Mouse (Mus musculus) CH12.LX (cell line): ENCODE data around the gene Arhgef18. TPM values are rescaled to one million over a fixed set of nuclear protein-coding genes. Genes with fewer than 3 reads are reported as not detected.

Experiments used
- DNase-seq: peaks from one replicate; pipeline ENCODE4 v3.0.0-alpha.2; 2013; ENCODE audit errors: extremely low read depth
- H3K27ac ChIP-seq: 2 replicates; pipeline ENCODE4 v1.5.1; 2012; ENCODE audit warnings: low read depth, mild to moderate bottlenecking, control low read depth, moderate library complexity; ENCODE audit not compliant: insufficient read depth
- H3K27me3 ChIP-seq: replicated peaks from 2 replicates; pipeline ENCODE3; 2012; ENCODE audit warnings: inconsistent platforms
- H3K36me3 ChIP-seq, 2 experiments: replicated peaks in 1 of 2; 2 replicates each; pipeline versions ENCODE3 to v1.6.1; 2012; ENCODE audit warnings: inconsistent platforms in 1 of 2, low read length in 1 of 2, mild to moderate bottlenecking in 1 of 2, mixed read lengths in 1 of 2, moderate library complexity in 1 of 2; ENCODE audit not compliant: control insufficient read depth in 1 of 2, insufficient read depth in 1 of 2
- H3K4me1 ChIP-seq, 2 experiments: 2 replicates each; pipeline ENCODE4 v1.6.1; 2012; ENCODE audit warnings: inconsistent platforms in 1 of 2, moderate library complexity in 1 of 2; ENCODE audit not compliant: insufficient read depth in 2 of 2, control insufficient read depth in 1 of 2
- H3K4me2 ChIP-seq: 2 replicates; pipeline ENCODE4 v1.6.1; 2012; ENCODE audit warnings: low read depth, mild to moderate bottlenecking, control low read depth; ENCODE audit not compliant: poor library complexity, insufficient read depth, severe bottlenecking
- H3K4me3 ChIP-seq, 3 experiments: fragments of 150-350 bp in 1 of 3; sonication (generic) in 1 of 3; replicated peaks in 1 of 3; 2 replicates each; pipeline versions ENCODE3 to v1.5.1; 2011 to 2012; ENCODE audit warnings: low read depth in 2 of 3, low read length in 2 of 3, mild to moderate bottlenecking in 2 of 3, moderate library complexity in 2 of 3, control low read depth in 1 of 3, improper control_type of control experiment in 1 of 3, inconsistent platforms in 1 of 3, mixed read lengths in 1 of 3; ENCODE audit not compliant: poor library complexity in 1 of 3
- H3K79me2 ChIP-seq: replicated peaks from 2 replicates; pipeline ENCODE4 v1.6.1; 2012; ENCODE audit warnings: mild to moderate bottlenecking, moderate library complexity; ENCODE audit not compliant: control insufficient read depth, poor library complexity, insufficient read depth, severe bottlenecking; ENCODE audit errors: extremely low read depth
- H3K9ac ChIP-seq: 2 replicates; pipeline ENCODE4 v1.6.1; 2012; ENCODE audit warnings: low read depth, mild to moderate bottlenecking, control low read depth, moderate library complexity; ENCODE audit not compliant: insufficient read depth
- H3K9me3 ChIP-seq: replicated peaks from 2 replicates; pipeline ENCODE3; 2012; ENCODE audit warnings: low read length, inconsistent platforms, mixed read lengths
- CHD1 ChIP-seq: IDR thresholded peaks from 2 replicates; pipeline ENCODE4 v1.6.1; 2012; ENCODE audit warnings: low read depth, low read length, improper control_type of control experiment, inconsistent platforms
- CTCF ChIP-seq, 2 experiments: IDR thresholded peaks in 1 of 2; conservative IDR thresholded peaks in 1 of 2; 2 replicates each; pipeline ENCODE4 v1.5.1; 2011 to 2012; ENCODE audit warnings: low read depth in 2 of 2, low read length in 2 of 2, improper control_type of control experiment in 1 of 2, inconsistent platforms in 1 of 2, mild to moderate bottlenecking in 1 of 2, moderate library complexity in 1 of 2
- ELF1 ChIP-seq: IDR thresholded peaks from 2 replicates; pipeline ENCODE4 v1.6.1; 2014; ENCODE audit warnings: low read depth, mild to moderate bottlenecking, inconsistent platforms, low read length, improper control_type of control experiment
- EP300 ChIP-seq: IDR thresholded peaks from 2 replicates; pipeline ENCODE4 v1.6.1; 2011; ENCODE audit warnings: low read length, improper control_type of control experiment
- JUN ChIP-seq: IDR thresholded peaks from 2 replicates; pipeline ENCODE4 v1.6.1; 2011; ENCODE audit warnings: low read depth, mild to moderate bottlenecking, low read length, improper control_type of control experiment, moderate library complexity; ENCODE audit not compliant: insufficient read depth
- MAFK ChIP-seq: IDR thresholded peaks from 2 replicates; pipeline ENCODE4 v1.6.1; 2011; ENCODE audit warnings: low read length, improper control_type of control experiment; ENCODE audit not compliant: insufficient replicate concordance
- MAZ ChIP-seq: IDR thresholded peaks from 2 replicates; pipeline ENCODE4 v1.6.1; 2012; ENCODE audit warnings: low read depth, mild to moderate bottlenecking, inconsistent platforms, low read length, improper control_type of control experiment, moderate library complexity
- MEF2A ChIP-seq: IDR thresholded peaks from 2 replicates; pipeline ENCODE4 v1.6.1; 2014; ENCODE audit warnings: low read depth, mild to moderate bottlenecking, inconsistent platforms, low read length, improper control_type of control experiment, borderline replicate concordance
- NRF1 ChIP-seq: IDR thresholded peaks from 2 replicates; pipeline ENCODE4 v1.6.1; 2014; ENCODE audit warnings: low read depth, mild to moderate bottlenecking, inconsistent platforms, low read length, improper control_type of control experiment, moderate library complexity
- POLR2AphosphoS2 ChIP-seq: IDR thresholded peaks from 2 replicates; pipeline ENCODE4 v1.6.1; 2011; ENCODE audit warnings: low read depth, low read length, improper control_type of control experiment
- TCF12 ChIP-seq: IDR thresholded peaks from 2 replicates; pipeline ENCODE4 v1.6.1; 2014; ENCODE audit warnings: low read depth, mild to moderate bottlenecking, inconsistent platforms, low read length, improper control_type of control experiment
- dilution Hi-C: fragments of 300-500 bp; cut with MboI; formaldehyde crosslinking; loops from 2 replicates; pipeline ENCODE4 v1.14.3; 2020; ENCODE audit warnings: low sequenced_read_pairs; ENCODE audit not compliant: extremely low pct_unique_long_range_greater_than_20kb, extremely low pct_ligation_motif_present
- in situ Hi-C: fragments of 300-500 bp; cut with MboI; formaldehyde crosslinking; loops from 3 replicates; pipeline ENCODE4 v1.14.3; 2019; ENCODE audit warnings: low sequenced_read_pairs, low pct_ligation_motif_present, low pct_unique_long_range_greater_than_20kb, mixed read lengths
- polyA plus RNA-seq: library from polyadenylated mRNA; unstranded; fragments of >175 nt; gene quantifications from 2 replicates; pipeline ENCODE4 v1.2.1, GENCODE M21; 2012; ENCODE audit warnings: low read depth; ENCODE audit not compliant: insufficient read length
- total RNA-seq, 2 experiments: library from RNA; depleted of rRNA; stranded (reverse); fragments of 300-350 nt in 1 of 2; fragments of >200 nt in 1 of 2; gene quantifications; 2 replicates each; pipeline ENCODE4 v1.2.3; 2012 to 2014

The Arhgef18 gene
- total and polyA plus RNA-seq, 3 experiments = 0.21 to 0.26 TPM; not detected in 1

- Histone ChIP-seq H3K4me1 (peaks cover 0 to 8% of the 10 kb centered on the region in 2 experiments; a peak in 1 of 4 replicates), H3K9me3 (no peaks in the 10 kb centered on the region), H3K27ac (no peak overlapping the region), H3K4me2 (no peak overlapping the region), H3K9ac (no peak overlapping the region), H3K27me3 (no peaks in the 10 kb centered on the region), H3K79me2 (no peaks in the 10 kb centered on the region), H3K4me3 (no peak overlapping the region), H3K36me3 (no peaks in the 10 kb centered on the region)
- in situ Hi-C loops = no loop called here
- dilution Hi-C loops = no loop called here
- TF ChIP-seq MEF2A (no peak), TCF12 (no peak), CHD1 (no peak), EP300 (0 out of 2 replicates have a peak, but pooled peaks have one; percentile 14)
- no peak for DNase-seq
Observed at GRCm38 (mm10) chr8:3368091-3368490, 24.7 kb upstream of the Arhgef18 start.

- Histone ChIP-seq H3K9ac (no peak overlapping the region), H3K36me3 (no peaks in the 10 kb centered on the region), H3K4me3 (no peak overlapping the region), H3K27me3 (no peaks in the 10 kb centered on the region), H3K4me2 (no peak overlapping the region), H3K27ac (no peak overlapping the region), H3K79me2 (no peaks in the 10 kb centered on the region), H3K4me1 (no peaks in the 10 kb centered on the region), H3K9me3 (peaks cover 2% of the 10 kb centered on the region)
- TF ChIP-seq CTCF (conservative IDR thresholded peaks at IDR 0.05 in 1 of 2, IDR thresholded peaks at IDR 0.05 in 1 of 2; ENCODE audit: low read depth in 2 of 2, low read length in 2 of 2) = peak; percentile 29 to 32; a peak in 2 of 4 replicates
- no peak for TF ChIP-seq POLR2AphosphoS2
- in situ Hi-C loops (no loop called here), dilution Hi-C loops (no loop called here)
- no peak for DNase-seq
Observed at GRCm38 (mm10) chr8:3375748-3376147, 17.1 kb upstream of the Arhgef18 start.

- Histone ChIP-seq H3K9me3 (peaks cover 2% of the 10 kb centered on the region), H3K9ac (no peak overlapping the region), H3K4me3 (no peak overlapping the region), H3K4me1 (no peaks in the 10 kb centered on the region), H3K27ac (no peak overlapping the region)
- no peak for DNase-seq
- in situ Hi-C loops = no loop called here
- TF ChIP-seq MAZ (no peak), JUN (no peak), NRF1 (no peak), CTCF (conservative IDR thresholded peaks at IDR 0.05 in 1 of 2, IDR thresholded peaks at IDR 0.05 in 1 of 2; ENCODE audit: low read depth in 2 of 2, low read length in 2 of 2) (no peak), ELF1 (no peak), MAFK (no peak)
- TF ChIP-seq, all 38 proteins: peak for 0
- dilution Hi-C loops = no loop called here
- no peaks in the 10 kb centered on the region for H3K79me2 ChIP-seq
- H3K36me3 ChIP-seq = no peaks in the 10 kb centered on the region
- no peak overlapping the region for H3K4me2 ChIP-seq
- H3K27me3 ChIP-seq = no peaks in the 10 kb centered on the region
Observed at GRCm38 (mm10) chr8:3376641-3377274, 16.0 kb upstream of the Arhgef18 start.
